Mouse (Mus musculus): ENCODE results near the gene Rad51b. TPM values are rescaled to one million over a fixed set of nuclear protein-coding genes. Genes with fewer than 3 reads are reported as not detected.

Rad51b gene
- polyA plus RNA-seq, 1 experiment from 2014 or later = 4.9 TPM

- H3K9ac ChIP-seq (replicated peaks; ENCODE audit: low read length) = no peak overlapping the region
- no peak overlapping the region for H3K4me3 ChIP-seq (ENCODE audit: low read depth, low read length)
- H3K4me2 ChIP-seq (ENCODE audit: low read depth, low read length) = no peak overlapping the region
- H3K27me3 ChIP-seq (ENCODE audit: control insufficient read depth, insufficient read depth, low read length) = no peaks in the 10 kb centered on the region
- H3K36me3 ChIP-seq (replicated peaks; ENCODE audit: control insufficient read depth, insufficient read depth, low read depth, low read length) = no peaks in the 10 kb centered on the region
- no peaks in the 10 kb centered on the region for H3K9me3 ChIP-seq (replicated peaks; ENCODE audit: control insufficient read depth, low read length)
- H3K4me1 ChIP-seq (ENCODE audit: control insufficient read depth, insufficient read depth, low read length) = peaks cover 6% of the 10 kb centered on the region
- DNase-seq (ENCODE audit: low spot score) = no peak
- no peak for ATAC-seq (replicated peaks; ENCODE audit: insufficient number of reproducible peaks, low FRiP score, low TSS enrichment, low read depth)
- WGBS = 59% methylated on average over 11 of the region's 11 CpGs
- H3K27ac ChIP-seq (replicated peaks; ENCODE audit: low read depth, low read length) = no peak overlapping the region
Measured at GRCm38 (mm10) chr12:79705501-79706266, 408.6 kb downstream of the Rad51b start.

GRCm38 (mm10) chr12:79707565-79708422 lies 410.7 kb downstream of the Rad51b start:
- no peak overlapping the region for H3K9ac ChIP-seq (replicated peaks; ENCODE audit: low read length)
- H3K27ac ChIP-seq (replicated peaks; ENCODE audit: low read depth, low read length) = 0 out of 2 replicates have a peak overlapping the region, but pooled peaks have one; percentile 43
- 35% methylated on average over 9 of the region's 9 CpGs for WGBS
- H3K4me2 ChIP-seq (ENCODE audit: low read depth, low read length) = no peak overlapping the region
- H3K4me1 ChIP-seq (ENCODE audit: control insufficient read depth, insufficient read depth, low read length) = peaks cover 6% of the 10 kb centered on the region
- no peaks in the 10 kb centered on the region for H3K9me3 ChIP-seq (replicated peaks; ENCODE audit: control insufficient read depth, low read length)
- DNase-seq (ENCODE audit: low spot score) = peak; percentile 83
- ATAC-seq (replicated peaks; ENCODE audit: insufficient number of reproducible peaks, low FRiP score, low TSS enrichment, low read depth) = peak; percentile 67
- no peak overlapping the region for H3K4me3 ChIP-seq (ENCODE audit: low read depth, low read length)
- H3K27me3 ChIP-seq (ENCODE audit: control insufficient read depth, insufficient read depth, low read length) = no peaks in the 10 kb centered on the region
- H3K36me3 ChIP-seq (replicated peaks; ENCODE audit: control insufficient read depth, insufficient read depth, low read depth, low read length) = no peaks in the 10 kb centered on the region

GRCm38 (mm10) chr12:79708423-79708733 lies 411.3 kb downstream of the Rad51b start:
- no peaks in the 10 kb centered on the region for H3K36me3 ChIP-seq (replicated peaks; ENCODE audit: control insufficient read depth, insufficient read depth, low read depth, low read length)
- H3K9ac ChIP-seq (replicated peaks; ENCODE audit: low read length) = no peak overlapping the region
- H3K9me3 ChIP-seq (replicated peaks; ENCODE audit: control insufficient read depth, low read length) = no peaks in the 10 kb centered on the region
- no peak for DNase-seq (ENCODE audit: low spot score)
- H3K27me3 ChIP-seq (ENCODE audit: control insufficient read depth, insufficient read depth, low read length) = no peaks in the 10 kb centered on the region
- no peak overlapping the region for H3K4me3 ChIP-seq (ENCODE audit: low read depth, low read length)
- H3K27ac ChIP-seq (replicated peaks; ENCODE audit: low read depth, low read length) = peak overlapping the region; percentile 30; the same call in 1 of the 2 replicates
- H3K4me2 ChIP-seq (ENCODE audit: low read depth, low read length) = no peak overlapping the region
- no peak for ATAC-seq (replicated peaks; ENCODE audit: insufficient number of reproducible peaks, low FRiP score, low TSS enrichment, low read depth)
- 49% methylated on average over 5 of the region's 5 CpGs for WGBS
- peaks cover 6% of the 10 kb centered on the region for H3K4me1 ChIP-seq (ENCODE audit: control insufficient read depth, insufficient read depth, low read length)

- Histone ChIP-seq H3K27ac (replicated peaks; ENCODE audit: low read depth, low read length) (no peak overlapping the region), H3K9ac (replicated peaks; ENCODE audit: low read length) (no peak overlapping the region), H3K4me2 (ENCODE audit: low read depth, low read length) (no peak overlapping the region), H3K9me3 (replicated peaks; ENCODE audit: control insufficient read depth, low read length) (no peaks in the 10 kb centered on the region), H3K4me3 (ENCODE audit: low read depth, low read length) (no peak overlapping the region), H3K4me1 (ENCODE audit: control insufficient read depth, insufficient read depth, low read length) (peaks cover 4% of the 10 kb centered on the region; the same call in 1 of the 2 replicates), H3K27me3 (ENCODE audit: control insufficient read depth, insufficient read depth, low read length) (no peaks in the 10 kb centered on the region), H3K36me3 (replicated peaks; ENCODE audit: control insufficient read depth, insufficient read depth, low read depth, low read length) (no peaks in the 10 kb centered on the region)
- DNase-seq (ENCODE audit: low spot score) (no peak), ATAC-seq (replicated peaks; ENCODE audit: insufficient number of reproducible peaks, low FRiP score, low TSS enrichment, low read depth) (no peak)
Measured at GRCm38 (mm10) chr12:79713286-79713685, 416.2 kb downstream of the Rad51b start.

GRCm38 (mm10) chr12:79714484-79714883 lies 417.4 kb downstream of the Rad51b start:
- H3K9me3 ChIP-seq (replicated peaks; ENCODE audit: control insufficient read depth, low read length) = no peaks in the 10 kb centered on the region
- no peak overlapping the region for H3K4me3 ChIP-seq (ENCODE audit: low read depth, low read length)
- H3K27ac ChIP-seq (replicated peaks; ENCODE audit: low read depth, low read length) = no peak overlapping the region
- DNase-seq (ENCODE audit: low spot score) = no peak
- no peak for ATAC-seq (replicated peaks; ENCODE audit: insufficient number of reproducible peaks, low FRiP score, low TSS enrichment, low read depth)
- no peaks in the 10 kb centered on the region for H3K36me3 ChIP-seq (replicated peaks; ENCODE audit: control insufficient read depth, insufficient read depth, low read depth, low read length)
- WGBS = 81% methylated on average over 6 of the region's 6 CpGs
- no peak overlapping the region for H3K4me2 ChIP-seq (ENCODE audit: low read depth, low read length)
- H3K9ac ChIP-seq (replicated peaks; ENCODE audit: low read length) = no peak overlapping the region
- peaks cover 6% of the 10 kb centered on the region; the same call in 1 of the 2 replicates for H3K4me1 ChIP-seq (ENCODE audit: control insufficient read depth, insufficient read depth, low read length)
- no peaks in the 10 kb centered on the region for H3K27me3 ChIP-seq (ENCODE audit: control insufficient read depth, insufficient read depth, low read length)

- no peak overlapping the region for H3K4me2 ChIP-seq (ENCODE audit: low read depth, low read length)
- ATAC-seq (replicated peaks; ENCODE audit: insufficient number of reproducible peaks, low FRiP score, low TSS enrichment, low read depth) = no peak
- H3K27ac ChIP-seq (replicated peaks; ENCODE audit: low read depth, low read length) = peak overlapping the region; percentile 61
- no peaks in the 10 kb centered on the region for H3K27me3 ChIP-seq (ENCODE audit: control insufficient read depth, insufficient read depth, low read length)
- H3K4me1 ChIP-seq (ENCODE audit: control insufficient read depth, insufficient read depth, low read length) = peaks cover 6% of the 10 kb centered on the region; the same call in 1 of the 2 replicates
- no peaks in the 10 kb centered on the region for H3K36me3 ChIP-seq (replicated peaks; ENCODE audit: control insufficient read depth, insufficient read depth, low read depth, low read length)
- no peaks in the 10 kb centered on the region for H3K9me3 ChIP-seq (replicated peaks; ENCODE audit: control insufficient read depth, low read length)
- 29% methylated on average over 12 of the region's 12 CpGs for WGBS
- H3K4me3 ChIP-seq (ENCODE audit: low read depth, low read length) = no peak overlapping the region
- DNase-seq (ENCODE audit: low spot score) = peak; percentile 54
- H3K9ac ChIP-seq (replicated peaks; ENCODE audit: low read length) = peak overlapping the region; percentile 40
Measured at GRCm38 (mm10) chr12:79715506-79716345, 418.6 kb downstream of the Rad51b start.

- no peak overlapping the region for H3K4me3 ChIP-seq (ENCODE audit: low read depth, low read length)
- peaks cover 6% of the 10 kb centered on the region; the same call in 1 of the 2 replicates for H3K4me1 ChIP-seq (ENCODE audit: control insufficient read depth, insufficient read depth, low read length)
- peak overlapping the region; percentile 43; the same call in 1 of the 2 replicates for H3K27ac ChIP-seq (replicated peaks; ENCODE audit: low read depth, low read length)
- H3K27me3 ChIP-seq (ENCODE audit: control insufficient read depth, insufficient read depth, low read length) = no peaks in the 10 kb centered on the region
- H3K36me3 ChIP-seq (replicated peaks; ENCODE audit: control insufficient read depth, insufficient read depth, low read depth, low read length) = no peaks in the 10 kb centered on the region
- no peaks in the 10 kb centered on the region for H3K9me3 ChIP-seq (replicated peaks; ENCODE audit: control insufficient read depth, low read length)
- WGBS = 14% methylated on average over 10 of the region's 10 CpGs
- no peak overlapping the region; the same call in 1 of the 2 replicates for H3K9ac ChIP-seq (replicated peaks; ENCODE audit: low read length)
- DNase-seq (ENCODE audit: low spot score) = peak; percentile 66
- peak; percentile 86 for ATAC-seq (replicated peaks; ENCODE audit: insufficient number of reproducible peaks, low FRiP score, low TSS enrichment, low read depth)
- no peak overlapping the region for H3K4me2 ChIP-seq (ENCODE audit: low read depth, low read length)
Measured at GRCm38 (mm10) chr12:79719091-79719846, 422.2 kb downstream of the Rad51b start.

All from embryonic facial prominence, embryonic 11.5 days (tissue).